Mouse (Mus musculus) megakaryocyte, embryonic 14.5 days (primary cell): Measurements from ENCODE around the gene Glyat.

ENCODE experiments used
- FLI1 ChIP-seq: IDR thresholded peaks from 2 replicates; pipeline ENCODE4 v1.6.1; 2012; ENCODE audit warnings: low read length, inconsistent platforms, mixed read lengths
- GATA1 ChIP-seq: IDR thresholded peaks from 3 replicates; pipeline ENCODE4 v1.6.1; 2012; ENCODE audit warnings: mixed read lengths, low read length, inconsistent platforms, borderline replicate concordance

GRCm38 (mm10) chr19:12595530-12596289, 37.4 kb upstream of the Glyat start:
- TF ChIP-seq GATA1 (no peak), FLI1 (no peak)
